Mouse (Mus musculus) hindbrain, embryonic 16.5 days (tissue): ENCODE results near the gene Mcemp1. TPM values are rescaled to one million over a fixed set of nuclear protein-coding genes. Genes with fewer than 3 reads are reported as not detected.

ENCODE experiments used
- ATAC-seq: fragments of 200-750 bp; cut with Nextera tagmentation; 2 replicates; pipeline ENCODE4 v1.8.0; 2017; ENCODE audit warnings: moderate TSS enrichment, moderate library complexity
- H3K27ac ChIP-seq: fragments of 300-500 bp; sonication (generic); 2 replicates; pipeline ENCODE4 v1.5.1; 2014; ENCODE audit warnings: low read depth, mild to moderate bottlenecking, control low read depth, low read length, moderate library complexity
- H3K27me3 ChIP-seq: fragments of 300-500 bp; sonication (generic); replicated peaks from 2 replicates; pipeline ENCODE4 v1.6.1; 2014; ENCODE audit warnings: low read length; ENCODE audit not compliant: control insufficient read depth, insufficient read depth
- H3K36me3 ChIP-seq: fragments of 300-500 bp; sonication (generic); 2 replicates; pipeline ENCODE4 v1.6.1; 2014; ENCODE audit warnings: mild to moderate bottlenecking, low read length, moderate library complexity, mixed read lengths; ENCODE audit not compliant: control insufficient read depth, insufficient read depth
- H3K4me1 ChIP-seq: fragments of 300-500 bp; sonication (generic); 2 replicates; pipeline ENCODE4 v1.6.1; 2014; ENCODE audit warnings: low read depth, low read length; ENCODE audit not compliant: control insufficient read depth, insufficient read depth
- H3K4me2 ChIP-seq: fragments of 300-500 bp; sonication (generic); 2 replicates; pipeline ENCODE4 v1.6.1; 2014; ENCODE audit warnings: mild to moderate bottlenecking, low read length, control low read depth, moderate library complexity
- H3K4me3 ChIP-seq: fragments of 300-500 bp; sonication (generic); 2 replicates; pipeline ENCODE4 v1.5.1; 2014; ENCODE audit warnings: mild to moderate bottlenecking, low read length, control low read depth, moderate library complexity
- H3K9ac ChIP-seq: fragments of 300-500 bp; sonication (generic); 2 replicates; pipeline ENCODE4 v1.6.1; 2014; ENCODE audit warnings: low read depth, mild to moderate bottlenecking, control low read depth, low read length, moderate library complexity
- H3K9me3 ChIP-seq: fragments of 300-500 bp; sonication (generic); 2 replicates; pipeline ENCODE4 v1.6.1; 2014; ENCODE audit warnings: mild to moderate bottlenecking, low read length, moderate library complexity; ENCODE audit not compliant: control insufficient read depth
- WGBS: fragments of 180-500 bp; shearing (Covaris S2); extraction: QIAGEN DNeasy Blood & Tissue Kit; methylation state at CpG from one replicate; pipeline ENCODE4 v1.1.7; 2014; 5-methylcytosine and 5-hydroxymethylcytosine counted together
- polyA plus RNA-seq: library from polyadenylated mRNA; unstranded; fragments of >200 nt; fragmentation: Nextera tagmentation; extraction: Ambion mirVana; gene quantifications from 2 replicates; pipeline ENCODE4 v1.2.1, GENCODE M21; 2015

Mcemp1 gene
- polyA plus RNA-seq, 1 experiment from 2014 or later = 0.14 TPM

DNA sequence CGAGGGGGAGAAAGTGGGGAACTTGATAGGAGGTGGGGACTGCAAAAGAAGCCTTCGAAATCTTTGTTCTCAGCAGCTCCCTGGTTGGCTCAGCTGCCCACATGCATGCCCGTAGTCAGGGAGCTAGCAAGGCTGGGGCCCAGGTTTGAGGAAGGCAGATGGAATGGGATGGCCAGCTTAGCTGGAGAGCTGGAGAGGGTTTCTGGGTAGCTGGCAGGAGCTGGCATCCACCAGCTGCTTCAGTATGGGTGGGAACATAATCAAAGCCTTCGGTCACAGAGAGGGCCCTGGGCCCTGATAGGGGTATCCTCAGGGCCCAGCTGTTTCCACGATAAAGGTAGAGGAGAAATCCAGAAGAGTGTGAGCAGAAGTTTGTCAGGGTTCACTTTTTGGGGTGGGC is 16.9 kb downstream of the Mcemp1 start:
- Histone ChIP-seq H3K27me3 (no peaks in the 10 kb centered on the region), H3K27ac (no peak overlapping the region), H3K9ac (no peak overlapping the region), H3K4me3 (no peak overlapping the region), H3K4me2 (no peak overlapping the region), H3K36me3 (peaks cover 23% of the 10 kb centered on the region), H3K9me3 (no peaks in the 10 kb centered on the region), H3K4me1 (peaks cover 9% of the 10 kb centered on the region)
- no peak for ATAC-seq
- 81% methylated on average over 5 of the region's 5 CpGs for WGBS

DNA sequence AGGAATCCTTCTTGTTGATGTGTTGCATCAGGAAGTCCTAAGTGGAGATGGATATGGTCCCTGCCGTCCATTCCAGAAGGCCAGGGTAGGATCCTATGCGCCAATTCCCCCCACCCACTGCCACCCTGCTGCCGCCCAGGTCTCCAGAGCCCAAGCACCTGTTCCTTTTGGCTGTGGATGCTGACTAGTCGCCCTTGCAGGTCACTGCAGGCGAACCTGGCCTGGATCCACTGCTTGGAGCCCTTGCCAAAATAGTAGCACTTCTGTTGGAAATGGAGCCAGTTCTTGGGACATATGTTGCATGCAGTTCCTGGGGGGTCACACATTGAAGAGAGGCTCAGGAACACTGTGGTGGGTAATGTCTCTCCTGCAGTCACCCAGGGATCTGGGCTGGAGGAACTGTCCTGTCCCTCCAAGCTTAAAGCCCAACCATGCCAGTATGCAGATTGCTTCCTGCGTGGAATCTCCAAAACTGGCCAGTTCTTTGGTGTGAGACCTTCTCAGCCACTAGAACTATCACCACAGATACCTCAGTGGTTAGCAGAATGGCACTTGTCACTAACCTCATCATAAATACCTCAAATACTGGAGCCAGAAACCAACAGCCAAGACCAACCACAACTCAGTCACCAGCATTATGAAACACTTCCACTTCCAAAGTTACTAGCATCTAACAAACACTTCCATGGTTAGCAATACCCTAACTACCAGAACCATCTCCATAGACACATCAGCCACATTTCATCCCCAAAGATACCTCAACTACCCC is 18.0 kb downstream of the Mcemp1 start:
- Histone ChIP-seq H3K4me1 (no peaks in the 10 kb centered on the region), H3K9ac (no peak overlapping the region), H3K9me3 (no peaks in the 10 kb centered on the region), H3K27me3 (no peaks in the 10 kb centered on the region), H3K4me2 (no peak overlapping the region), H3K27ac (no peak overlapping the region), H3K4me3 (no peak overlapping the region), H3K36me3 (peaks cover 23% of the 10 kb centered on the region)
- ATAC-seq = no peak
- WGBS = 71% methylated on average over 6 of the region's 6 CpGs

- H3K4me3 ChIP-seq = no peak overlapping the region
- no peaks in the 10 kb centered on the region for H3K9me3 ChIP-seq
- peaks cover 14% of the 10 kb centered on the region for H3K36me3 ChIP-seq
- no peak overlapping the region for H3K27ac ChIP-seq
- no peak overlapping the region for H3K4me2 ChIP-seq
- no peak overlapping the region for H3K9ac ChIP-seq
- 0 out of 2 replicates have a peak, but pooled peaks have one; percentile 15 for ATAC-seq
- H3K27me3 ChIP-seq = no peaks in the 10 kb centered on the region
- H3K4me1 ChIP-seq = no peaks in the 10 kb centered on the region
Measured at GRCm38 (mm10) chr8:3684530-3684929, 19.0 kb downstream of the Mcemp1 start.

- H3K36me3 ChIP-seq = peaks cover 5% of the 10 kb centered on the region; the same call in 1 of the 2 replicates
- no peak overlapping the region for H3K9ac ChIP-seq
- H3K4me1 ChIP-seq = no peaks in the 10 kb centered on the region
- no peak for ATAC-seq
- H3K27ac ChIP-seq = no peak overlapping the region
- no peak overlapping the region for H3K4me3 ChIP-seq
- no peaks in the 10 kb centered on the region for H3K9me3 ChIP-seq
- no peak overlapping the region for H3K4me2 ChIP-seq
- WGBS = 66% methylated on average over 5 of the region's 5 CpGs
- H3K27me3 ChIP-seq = no peaks in the 10 kb centered on the region
Measured at GRCm38 (mm10) chr8:3685422-3685821, 19.9 kb downstream of the Mcemp1 start.

DNA sequence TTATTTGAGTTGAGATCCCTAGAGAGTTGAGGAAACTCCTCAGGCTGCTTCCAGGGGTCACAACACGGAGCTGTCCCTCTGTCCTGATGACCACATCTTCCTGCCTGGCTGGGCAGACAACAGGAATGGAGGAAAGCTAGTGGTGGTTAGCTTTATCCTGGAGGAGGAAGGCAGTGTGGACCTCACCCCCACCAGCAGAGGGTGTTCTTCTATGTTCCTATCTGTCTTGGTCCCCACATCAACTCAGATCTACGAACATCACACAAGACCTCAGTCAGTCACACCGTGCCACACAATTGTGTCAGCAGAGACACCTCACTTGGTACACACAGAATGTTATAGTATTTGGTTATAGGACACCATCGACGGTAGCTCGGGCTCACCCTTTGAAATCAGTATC is 22.0 kb downstream of the Mcemp1 start:
- no peaks in the 10 kb centered on the region for H3K4me1 ChIP-seq
- no peaks in the 10 kb centered on the region for H3K9me3 ChIP-seq
- no peaks in the 10 kb centered on the region for H3K36me3 ChIP-seq
- H3K4me3 ChIP-seq = no peak overlapping the region
- H3K27ac ChIP-seq = no peak overlapping the region
- H3K27me3 ChIP-seq = no peaks in the 10 kb centered on the region
- H3K4me2 ChIP-seq = no peak overlapping the region
- no peak overlapping the region for H3K9ac ChIP-seq
- ATAC-seq = no peak
- 78% methylated on average over 6 of the region's 6 CpGs for WGBS

DNA sequence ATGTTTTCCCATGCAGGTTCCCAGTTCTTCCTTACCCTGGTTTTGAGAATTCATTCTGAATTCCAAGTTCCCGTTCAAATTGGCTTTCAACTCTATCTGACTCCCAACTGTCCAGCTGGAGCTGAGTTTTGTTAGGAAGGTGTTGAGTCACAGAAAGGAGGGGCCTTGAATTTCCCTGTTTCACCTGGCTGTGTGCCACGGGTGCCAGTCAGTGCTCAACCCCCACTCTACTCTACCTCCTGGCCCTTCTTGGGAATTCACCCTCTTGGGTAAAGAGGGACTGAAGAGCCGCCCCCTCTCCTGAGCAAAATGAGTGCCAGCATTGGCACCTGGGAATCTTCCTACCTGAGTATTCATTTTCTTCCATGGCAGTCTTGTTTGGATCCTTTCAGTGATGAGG is 25.2 kb downstream of the Mcemp1 start:
- Histone ChIP-seq H3K9ac (no peak overlapping the region), H3K4me1 (no peaks in the 10 kb centered on the region), H3K27ac (no peak overlapping the region), H3K4me2 (no peak overlapping the region), H3K9me3 (no peaks in the 10 kb centered on the region), H3K36me3 (no peaks in the 10 kb centered on the region), H3K4me3 (no peak overlapping the region), H3K27me3 (no peaks in the 10 kb centered on the region)
- WGBS = 86% methylated on average over 3 of the region's 3 CpGs
- no peak for ATAC-seq

GRCm38 (mm10) chr8:3694121-3694520 is 28.6 kb downstream of the Mcemp1 start, which contains the start of gene Fcer2a:
TSS of gene Fcer2a (minus strand) at chr8:3694175.
- 94% methylated on average over 3 of the region's 3 CpGs for WGBS
- no peak within 1 kb of the TSS for H3K9ac ChIP-seq
- no peak within 1 kb of the TSS for H3K4me2 ChIP-seq
- no peaks in the 10 kb centered on the region for H3K9me3 ChIP-seq
- no peak within 1 kb of the TSS for H3K27ac ChIP-seq
- no peaks in the 10 kb centered on the region for H3K36me3 ChIP-seq
- no peak within 1 kb of the TSS for H3K4me3 ChIP-seq
- ATAC-seq = no peak
- no peaks in the 10 kb centered on the region for H3K27me3 ChIP-seq
- H3K4me1 ChIP-seq = no peaks in the 10 kb centered on the region

DNA sequence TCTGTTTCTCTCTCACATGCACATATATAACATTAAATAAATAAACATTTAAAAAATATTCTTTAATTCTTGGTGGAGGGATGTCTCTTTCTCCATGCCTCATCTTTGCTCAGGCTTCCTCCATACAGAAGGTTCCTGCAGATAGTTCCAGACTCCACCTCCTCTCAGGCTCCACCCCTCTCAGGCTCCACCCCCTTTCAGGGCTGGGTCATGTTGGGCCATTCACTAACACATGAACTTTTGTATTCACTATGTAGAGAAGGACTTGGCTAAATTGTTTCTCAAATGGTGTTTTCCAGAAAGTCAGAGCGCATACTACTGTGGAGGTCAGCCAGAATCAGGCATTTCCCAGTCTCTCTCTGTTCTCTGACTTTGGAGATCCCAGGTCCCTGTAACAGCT is 35.9 kb downstream of the Mcemp1 start:
- H3K9me3 ChIP-seq = no peaks in the 10 kb centered on the region
- ATAC-seq = no peak
- H3K36me3 ChIP-seq = no peaks in the 10 kb centered on the region
- no peak overlapping the region for H3K4me3 ChIP-seq
- no peak overlapping the region for H3K9ac ChIP-seq
- H3K4me1 ChIP-seq = no peaks in the 10 kb centered on the region
- H3K27me3 ChIP-seq = no peaks in the 10 kb centered on the region
- 88% methylated on average over 1 of the region's 1 CpGs for WGBS
- H3K4me2 ChIP-seq = no peak overlapping the region
- H3K27ac ChIP-seq = no peak overlapping the region

- WGBS = 67% methylated on average over 4 of the region's 4 CpGs
Measured at GRCm38 (mm10) chr8:3705711-3706110, 40.2 kb downstream of the Mcemp1 start.

More at GRCm38 (mm10) chr8:3705711-3706110, 40.2 kb downstream of the Mcemp1 start:
- no peaks in the 10 kb centered on the region for H3K4me1 ChIP-seq
- H3K4me3 ChIP-seq = no peak overlapping the region
- H3K9ac ChIP-seq = no peak overlapping the region
- no peak overlapping the region for H3K27ac ChIP-seq
- no peaks in the 10 kb centered on the region for H3K27me3 ChIP-seq
- no peak overlapping the region for H3K4me2 ChIP-seq
- no peaks in the 10 kb centered on the region for H3K9me3 ChIP-seq
- ATAC-seq = no peak
- no peaks in the 10 kb centered on the region for H3K36me3 ChIP-seq
